In genomic region chr19:18555645-18556044, GRCm38 (mm10) we compare ENCODE assay signal across 26 mouse cellular contexts.
DNase-seq lines count a peak whose midpoint lies in the region; ATAC-seq lines count a peak whose summit lies in the region.
"Had no signal": no experiment of that assay in that cellular context is flagged by ENCODE, and none has a peak within 500 bp of the region (broad histone marks: within the 10 kb centered on the region; RNA-seq: fewer than 3 reads in every experiment).

No protein-coding gene starts in this region.

- H3K4me1 ChIP-seq in heart, embryonic 12.5 days (replicated peaks), result no peaks in the 10 kb centered on the region
- no peaks in the 10 kb centered on the region for H3K4me1 ChIP-seq in kidney, embryonic 14.5 days (ENCODE audit: control insufficient read depth, insufficient read depth, low read length)
- H3K4me1 ChIP-seq: embryonic facial prominence, embryonic 12.5 days; embryonic facial prominence, embryonic 15.5 days; heart, embryonic 10.5 days; hindbrain, embryonic 10.5 days; hindbrain, embryonic 13.5 days had no signal

- ATAC-seq in heart, embryonic 12.5 days (ENCODE audit: insufficient number of reproducible peaks, low FRiP score), result no peak
- ATAC-seq in common myeloid progenitor, adult 5-6 weeks (replicated peaks; ENCODE audit: low read depth, poor library complexity, severe bottlenecking), result peak; percentile 96
- peak; percentile 90 for ATAC-seq in megakaryocyte progenitor cell, adult 5-6 weeks (replicated peaks; ENCODE audit: poor library complexity)
- no peak for ATAC-seq in kidney, embryonic 14.5 days (ENCODE audit: low FRiP score, low TSS enrichment)
- ATAC-seq: CD4-positive, CD25-positive, alpha-beta regulatory T cell, adult 4 months; forebrain, embryonic 14.5 days; forebrain, postnatal 0 days; hindbrain, embryonic 16.5 days had no signal

- DNase-seq in heart, adult 11 months, result peak; percentile 23
- peak; percentile 11 for DNase-seq in thymus, postnatal 14 days
- no peak for DNase-seq in thymus, postnatal 4 days
- DNase-seq in ovary, adult 18-20 months (ENCODE audit: low spot score), result no peak
- DNase-seq: adrenal gland, adult 2 months; adrenal gland, postnatal 25 days; B cell, adult 2 months; cerebellum, adult 18-20 months; cerebellum, adult 9-10 months; cerebellum, postnatal 14 days; forebrain, postnatal 0 days; gastrocnemius, adult 2 months; gastrocnemius, postnatal 14 days; heart, adult 2 months had no signal

- no peak overlapping the region for H3K27ac ChIP-seq in heart, embryonic 12.5 days (ENCODE audit: poor library complexity, severe bottlenecking)
- H3K27ac ChIP-seq in kidney, embryonic 14.5 days (ENCODE audit: low read depth, low read length), result no peak overlapping the region
- H3K27ac ChIP-seq: embryonic facial prominence, embryonic 12.5 days; embryonic facial prominence, embryonic 15.5 days; gastrocnemius, adult 2 months; heart, adult 2 months; heart, embryonic 10.5 days; hindbrain, embryonic 10.5 days; hindbrain, embryonic 13.5 days had no signal

- H3K36me3 ChIP-seq in heart, embryonic 12.5 days, result no peaks in the 10 kb centered on the region
- H3K36me3 ChIP-seq in kidney, embryonic 14.5 days (ENCODE audit: control insufficient read depth, insufficient read depth, low read length), result no peaks in the 10 kb centered on the region
- H3K36me3 ChIP-seq: embryonic facial prominence, embryonic 12.5 days; embryonic facial prominence, embryonic 15.5 days; heart, embryonic 10.5 days; hindbrain, embryonic 10.5 days; hindbrain, embryonic 13.5 days had no signal

- H3K9me3 ChIP-seq in heart, embryonic 12.5 days (replicated peaks), result no peaks in the 10 kb centered on the region
- H3K9me3 ChIP-seq in kidney, embryonic 14.5 days (ENCODE audit: control insufficient read depth, low read length), result no peaks in the 10 kb centered on the region
- H3K9me3 ChIP-seq: embryonic facial prominence, embryonic 12.5 days; embryonic facial prominence, embryonic 15.5 days; heart, embryonic 10.5 days; hindbrain, embryonic 10.5 days; hindbrain, embryonic 13.5 days had no signal

- H3K4me3 ChIP-seq in heart, embryonic 12.5 days, result no peak overlapping the region
- H3K4me3 ChIP-seq in kidney, embryonic 14.5 days (ENCODE audit: low read length), result no peak overlapping the region
- H3K4me3 ChIP-seq: embryonic facial prominence, embryonic 12.5 days; embryonic facial prominence, embryonic 15.5 days; gastrocnemius, adult 2 months; heart, adult 2 months; heart, embryonic 10.5 days; hindbrain, embryonic 10.5 days; hindbrain, embryonic 13.5 days had no signal

- H3K4me2 ChIP-seq in heart, embryonic 12.5 days, result no peak overlapping the region
- no peak overlapping the region for H3K4me2 ChIP-seq in kidney, embryonic 14.5 days (replicated peaks; ENCODE audit: low read depth, low read length)
- H3K4me2 ChIP-seq: embryonic facial prominence, embryonic 12.5 days; embryonic facial prominence, embryonic 15.5 days; hindbrain, embryonic 13.5 days had no signal

- 78% methylated on average over 2 of the region's 2 CpGs for WGBS in heart, embryonic 12.5 days
- 95% methylated on average over 2 of the region's 2 CpGs for WGBS in kidney, embryonic 14.5 days

- no peak overlapping the region for H3K9ac ChIP-seq in heart, embryonic 12.5 days
- H3K9ac ChIP-seq in kidney, embryonic 14.5 days (ENCODE audit: low read depth, low read length), result no peak overlapping the region
- H3K9ac ChIP-seq: embryonic facial prominence, embryonic 12.5 days; embryonic facial prominence, embryonic 15.5 days; forebrain, postnatal 0 days; hindbrain, embryonic 13.5 days had no signal

- H3K27me3 ChIP-seq in heart, embryonic 12.5 days (replicated peaks), result no peaks in the 10 kb centered on the region
- no peaks in the 10 kb centered on the region for H3K27me3 ChIP-seq in kidney, embryonic 14.5 days (ENCODE audit: control insufficient read depth, insufficient read depth, low read length)
- H3K27me3 ChIP-seq: embryonic facial prominence, embryonic 12.5 days; embryonic facial prominence, embryonic 15.5 days; hindbrain, embryonic 13.5 days had no signal

Comparison
In these comparisons a context has a peak if more than half of its experiments do, and no peak if none do; other contexts are left out.
1. DNase-seq: peak in heart, adult 11 months (single experiment) and thymus, postnatal 14 days (single experiment); none in thymus, postnatal 4 days (single experiment) and ovary, adult 18-20 months (single experiment).
2. ATAC-seq: peak in common myeloid progenitor, adult 5-6 weeks (single experiment) and megakaryocyte progenitor cell, adult 5-6 weeks (single experiment); none in heart, embryonic 12.5 days (single experiment) and kidney, embryonic 14.5 days (single experiment).